Mouse (Mus musculus): ENCODE data around the gene Rims3.
A peak's percentile ranks its signal among the peaks of the same experiment; 100 is the strongest.

Rims3 gene

DNA sequence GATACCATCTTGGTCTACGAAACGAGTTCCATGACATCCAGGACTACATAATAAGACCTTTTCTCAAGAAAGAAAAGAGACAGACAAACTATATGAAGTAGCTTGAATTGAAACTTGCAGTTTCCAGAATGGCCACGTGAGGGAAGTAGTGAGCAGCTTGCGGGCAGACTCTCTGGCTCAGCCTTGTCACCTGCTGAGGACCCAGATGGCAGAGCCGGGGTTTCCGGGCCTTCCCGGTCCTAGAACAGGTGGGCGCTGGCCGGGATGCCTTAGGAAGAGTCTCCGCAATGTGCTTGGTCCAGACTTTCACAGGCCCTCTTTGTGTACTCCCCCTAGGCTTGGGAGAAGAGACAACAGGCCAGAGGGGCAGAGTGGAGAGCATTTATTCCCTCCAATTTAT is 3.7 kb upstream of the Rims3 start:
- DNase-seq, result peak; percentile 25 to 27

DNA sequence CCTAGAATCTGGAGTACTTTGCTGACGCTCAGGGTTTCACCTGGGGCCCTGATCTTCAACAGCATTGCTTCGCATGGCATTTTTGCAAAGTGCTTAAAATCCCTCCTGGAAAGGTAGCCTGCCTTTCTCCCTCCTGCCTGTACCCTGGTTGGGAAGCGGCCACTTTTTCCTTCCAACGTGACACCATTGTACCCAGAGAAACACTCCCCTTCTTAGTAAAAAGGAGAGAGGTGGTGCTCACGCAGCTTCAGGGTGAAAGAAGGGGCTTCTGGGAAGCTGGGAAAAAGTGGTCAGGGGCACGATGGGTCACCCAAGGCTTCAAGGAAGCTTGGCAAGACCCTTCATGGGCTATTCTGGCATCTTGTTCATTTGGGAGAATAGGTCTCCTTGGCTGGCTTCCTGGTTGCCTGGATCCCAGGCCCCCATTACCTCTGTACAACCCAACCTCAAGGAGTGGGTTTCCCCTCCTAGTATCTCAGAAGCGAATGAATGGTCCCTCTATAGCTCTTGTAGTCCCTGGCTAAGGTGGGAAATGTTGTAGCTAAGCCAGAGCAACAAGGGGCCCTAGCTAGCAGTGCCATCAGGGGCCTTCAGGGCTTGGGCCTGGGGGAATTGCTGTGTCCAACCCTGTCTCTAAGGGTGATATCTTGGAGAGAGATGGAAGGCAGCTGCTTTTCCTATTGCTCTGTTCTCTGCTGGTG is 894 bp downstream of the Rims3 start:
- no peak for DNase-seq

DNA sequence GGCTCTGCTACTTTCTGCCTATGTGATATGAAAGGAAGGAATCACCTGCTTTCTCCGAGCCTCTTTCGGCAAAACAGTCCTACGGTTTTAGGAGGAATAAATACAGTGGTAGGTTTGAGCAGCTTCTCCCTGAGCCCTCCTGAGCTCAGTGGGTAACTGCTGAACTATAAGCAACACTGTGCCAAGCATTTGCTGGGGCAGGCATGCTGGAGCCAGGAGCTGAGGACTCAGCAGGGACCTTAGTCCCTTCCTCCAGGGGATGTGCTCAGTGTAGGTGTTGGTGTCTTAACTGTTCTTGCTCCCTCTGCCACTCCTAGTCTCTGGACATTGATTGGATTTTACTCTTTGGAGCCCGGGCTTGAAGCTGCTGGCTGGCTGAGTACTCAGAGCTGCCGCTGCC is 1.8 kb downstream of the Rims3 start:
- no peak for DNase-seq

DNA sequence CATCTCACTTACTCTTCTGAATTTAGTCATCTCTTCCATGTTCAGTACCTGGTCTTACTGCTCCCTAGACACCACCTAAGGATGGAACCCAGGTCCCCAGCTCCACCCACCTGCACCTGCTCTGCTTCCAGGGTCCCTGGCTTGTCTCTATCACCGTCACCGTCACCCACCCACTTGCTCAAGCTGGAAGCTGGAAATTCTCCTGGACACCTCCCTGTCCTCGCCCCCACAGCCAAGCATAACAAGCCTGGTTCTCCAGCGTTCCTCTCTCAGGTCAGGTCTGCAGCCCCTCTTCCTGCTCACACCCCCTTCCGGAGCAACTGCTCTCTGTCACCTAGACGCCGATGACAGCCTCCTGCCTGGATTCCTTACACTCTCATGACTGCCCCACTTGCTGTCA is 5.2 kb downstream of the Rims3 start:
- no peak for DNase-seq

DNA sequence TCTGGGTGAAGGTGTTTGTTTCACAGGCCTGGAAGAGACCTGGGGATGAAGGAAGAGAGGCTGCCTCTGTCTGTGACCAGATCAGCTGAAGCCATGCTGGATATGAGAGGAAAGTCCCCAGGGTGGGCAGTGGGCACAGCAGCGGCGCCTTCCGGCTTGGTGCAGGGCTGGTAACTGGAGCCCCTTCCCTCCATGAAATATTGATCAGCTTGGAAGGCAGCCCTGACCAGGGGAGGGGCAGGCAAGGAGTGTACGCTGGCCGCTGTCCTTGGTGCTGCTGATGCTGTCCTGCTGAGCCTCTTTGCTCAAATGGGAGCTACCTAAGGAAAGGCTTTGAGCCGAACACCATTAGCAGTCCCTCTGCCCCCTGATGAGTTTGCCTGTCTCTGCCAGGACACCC is 11.6 kb downstream of the Rims3 start:
- DNase-seq, result no peak

DNA sequence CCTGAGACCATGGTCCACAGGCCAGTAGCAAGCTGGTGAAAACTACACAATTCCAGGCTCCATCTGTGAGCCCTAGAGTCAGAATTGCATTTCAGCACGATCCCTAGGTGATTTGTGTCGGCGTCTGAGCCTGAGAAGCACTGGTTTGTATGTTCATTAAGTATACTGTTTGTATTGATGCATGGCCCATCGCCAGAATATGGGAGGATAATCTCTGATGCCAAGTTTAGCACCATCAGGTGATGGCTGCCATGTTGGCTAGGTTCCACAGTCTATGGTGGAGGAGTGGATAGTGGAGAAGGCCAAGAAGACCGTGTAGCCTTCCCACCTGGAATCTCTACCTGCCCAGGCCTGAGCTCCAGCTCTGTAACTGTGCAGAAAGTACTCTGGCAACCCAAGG is 13.6 kb downstream of the Rims3 start:
- no peak for DNase-seq

DNA sequence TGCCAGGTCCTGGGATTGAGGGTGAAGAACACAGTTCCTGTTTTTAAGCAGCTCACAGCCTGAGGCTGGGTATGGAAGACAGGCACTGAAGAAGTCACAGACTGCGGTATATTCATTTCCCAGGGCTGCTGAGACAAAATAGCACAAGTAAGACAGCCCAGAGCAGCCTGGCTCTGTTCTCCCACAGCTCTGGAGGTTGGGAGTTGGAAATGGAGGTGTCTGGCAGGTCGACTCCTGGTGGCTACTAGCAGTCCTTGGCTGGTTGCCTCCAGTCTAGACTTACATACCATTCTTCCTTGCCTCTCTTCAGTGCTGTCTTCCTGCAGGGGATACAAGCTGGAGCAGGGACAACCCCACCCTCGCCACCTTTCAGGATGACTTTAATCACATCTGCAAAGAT is 14.4 kb downstream of the Rims3 start:
- DNase-seq, result no peak

DNA sequence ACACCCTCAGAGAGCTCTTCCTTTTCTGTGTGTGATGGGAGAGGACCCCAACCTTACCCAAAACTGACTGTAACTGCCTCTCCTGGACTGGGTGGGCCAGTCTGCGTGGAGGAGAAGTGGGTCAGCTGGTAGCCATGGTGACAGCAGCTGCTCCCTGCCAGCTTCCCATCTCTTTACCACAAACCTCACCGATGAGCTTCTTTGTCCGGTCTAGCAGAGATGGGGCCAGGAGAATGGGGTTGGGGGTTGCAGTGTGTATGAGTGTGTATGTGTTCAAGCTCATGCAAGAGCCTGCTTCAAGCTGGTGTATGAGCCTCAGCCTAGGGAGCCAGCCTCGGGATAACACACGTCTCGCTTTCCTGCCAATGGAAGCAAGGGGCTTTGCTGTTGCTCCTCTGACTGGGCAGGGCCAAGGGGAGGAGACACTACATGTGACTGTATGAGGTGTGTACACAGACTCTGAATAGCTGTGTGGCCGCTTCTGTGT is 15.7 kb downstream of the Rims3 start:
- DNase-seq, result no peak

DNA sequence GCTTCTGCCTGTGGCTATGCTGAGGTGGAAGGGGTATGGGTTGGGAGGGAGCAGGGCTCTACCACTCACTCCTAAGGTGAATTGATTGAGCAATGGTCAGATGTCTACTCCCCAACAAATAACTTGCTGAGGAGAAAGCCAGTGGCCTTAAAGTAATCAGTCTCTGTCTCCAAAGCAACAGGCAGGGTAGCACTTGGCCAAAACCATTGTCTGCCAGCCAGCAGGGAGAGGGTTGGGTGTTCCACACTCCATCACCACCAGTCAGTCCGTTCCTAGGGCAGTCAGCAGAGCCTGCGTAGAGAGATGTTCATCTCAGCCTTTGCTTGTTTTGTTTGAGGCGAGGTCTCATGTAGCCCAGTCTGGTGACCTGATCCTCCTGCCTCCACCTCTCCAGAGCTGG is 21.3 kb downstream of the Rims3 start:
- DNase-seq, result no peak

DNA sequence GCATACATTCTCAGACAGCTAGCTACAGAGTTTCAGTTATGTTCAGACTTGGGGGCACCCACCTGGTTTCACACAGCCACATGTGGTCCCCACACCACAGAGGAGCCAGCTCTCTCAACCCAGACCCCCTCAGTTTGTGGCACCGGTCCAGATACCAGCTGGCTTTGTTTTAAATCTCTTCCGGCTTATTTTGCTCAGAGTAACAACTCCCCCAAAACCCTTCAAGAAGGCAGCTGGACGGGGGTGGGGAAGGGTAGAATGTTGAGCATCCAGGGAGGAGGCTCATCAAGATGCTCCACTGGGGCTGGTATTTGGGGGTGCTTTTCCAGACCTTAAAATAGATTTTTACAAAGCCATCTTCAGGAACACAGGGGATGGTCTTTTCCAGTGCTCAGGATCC is 24.1 kb downstream of the Rims3 start:
- DNase-seq, result no peak

DNA sequence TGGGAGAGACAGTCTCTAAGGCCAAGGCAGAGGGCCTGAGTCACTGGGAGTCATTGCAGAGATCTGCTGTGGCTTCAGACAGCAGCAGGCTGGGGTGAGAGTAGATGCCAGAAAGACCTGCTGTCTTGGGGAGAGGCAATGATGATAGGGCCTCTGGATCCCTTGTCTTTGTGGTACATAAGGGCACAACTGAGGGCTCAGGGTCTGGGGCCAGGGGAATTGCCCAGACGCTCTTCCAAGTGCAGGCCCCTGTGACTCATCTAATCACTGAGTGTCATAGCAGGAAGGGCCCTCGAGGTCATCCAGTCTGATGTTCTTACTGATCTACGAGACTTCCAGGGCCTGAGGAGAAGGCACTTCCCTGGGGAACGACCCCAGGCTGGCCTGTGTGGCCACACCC is 24.8 kb downstream of the Rims3 start:
- DNase-seq, result no peak

DNA sequence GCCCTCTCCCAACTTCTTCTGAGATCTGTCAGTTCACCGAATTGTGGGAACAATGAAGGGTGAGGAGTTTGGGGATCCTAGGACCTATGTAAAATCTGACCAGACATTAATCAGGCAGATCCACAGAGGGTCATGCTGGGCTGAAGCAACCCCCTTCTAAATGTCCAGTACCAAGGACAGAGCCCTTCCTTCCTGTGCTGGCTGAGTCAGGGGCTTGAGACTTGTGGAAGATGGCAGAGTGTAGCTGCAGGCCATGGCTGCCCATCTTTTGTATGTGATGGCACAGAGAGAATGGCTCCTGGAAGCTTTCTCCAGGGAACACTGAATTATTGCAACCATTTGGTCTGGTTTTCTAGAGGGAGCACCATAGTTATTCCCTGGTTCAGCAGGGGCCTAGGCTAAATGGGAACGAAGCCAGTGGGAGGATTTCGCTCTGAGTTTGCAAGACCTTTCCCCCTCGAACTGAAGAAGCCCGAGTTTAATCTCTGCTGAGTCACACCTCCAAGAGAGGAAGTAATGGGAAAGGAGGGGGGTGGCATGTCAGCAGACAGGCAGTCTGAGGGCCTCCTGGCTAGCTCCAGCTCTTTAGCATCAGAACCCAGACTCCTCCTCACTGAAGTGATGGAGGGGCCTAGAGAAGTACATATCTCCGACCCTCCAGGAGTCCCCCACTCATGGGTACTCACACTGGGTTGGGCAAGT is 26.3 kb downstream of the Rims3 start:
- DNase-seq, result no peak

DNA sequence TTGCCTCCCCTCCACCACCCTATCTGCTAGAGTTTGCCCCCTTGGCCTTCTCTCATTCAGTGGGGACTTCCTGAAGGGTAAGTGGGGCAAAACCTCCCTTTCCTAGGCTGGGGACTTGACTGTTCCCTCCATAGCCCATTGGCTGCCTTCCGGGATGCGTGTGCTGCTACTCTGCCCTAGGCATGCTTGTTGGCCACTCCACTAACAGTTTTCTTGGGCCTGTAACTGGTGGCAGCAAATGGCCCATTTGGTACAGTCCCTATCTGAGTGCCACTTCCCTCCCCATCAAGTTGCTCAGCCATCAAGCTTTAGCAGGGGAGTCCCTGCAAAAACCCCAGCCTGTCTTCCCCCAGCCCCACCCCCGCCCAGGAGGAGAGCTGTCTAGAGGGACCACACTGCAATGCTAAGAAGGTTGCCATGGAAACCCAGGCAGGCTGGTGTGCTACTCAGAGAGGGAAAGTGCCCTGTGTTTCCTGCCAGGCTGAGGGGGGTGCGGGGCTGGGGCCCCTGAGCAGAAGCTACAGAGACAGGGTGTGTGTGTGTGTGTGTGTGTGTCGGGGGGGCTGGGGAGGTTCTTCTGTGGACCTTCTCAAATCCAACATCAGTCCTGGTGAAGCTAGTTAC is 27.5 kb downstream of the Rims3 start:
- DNase-seq, result peak; percentile 18 to 50

DNA sequence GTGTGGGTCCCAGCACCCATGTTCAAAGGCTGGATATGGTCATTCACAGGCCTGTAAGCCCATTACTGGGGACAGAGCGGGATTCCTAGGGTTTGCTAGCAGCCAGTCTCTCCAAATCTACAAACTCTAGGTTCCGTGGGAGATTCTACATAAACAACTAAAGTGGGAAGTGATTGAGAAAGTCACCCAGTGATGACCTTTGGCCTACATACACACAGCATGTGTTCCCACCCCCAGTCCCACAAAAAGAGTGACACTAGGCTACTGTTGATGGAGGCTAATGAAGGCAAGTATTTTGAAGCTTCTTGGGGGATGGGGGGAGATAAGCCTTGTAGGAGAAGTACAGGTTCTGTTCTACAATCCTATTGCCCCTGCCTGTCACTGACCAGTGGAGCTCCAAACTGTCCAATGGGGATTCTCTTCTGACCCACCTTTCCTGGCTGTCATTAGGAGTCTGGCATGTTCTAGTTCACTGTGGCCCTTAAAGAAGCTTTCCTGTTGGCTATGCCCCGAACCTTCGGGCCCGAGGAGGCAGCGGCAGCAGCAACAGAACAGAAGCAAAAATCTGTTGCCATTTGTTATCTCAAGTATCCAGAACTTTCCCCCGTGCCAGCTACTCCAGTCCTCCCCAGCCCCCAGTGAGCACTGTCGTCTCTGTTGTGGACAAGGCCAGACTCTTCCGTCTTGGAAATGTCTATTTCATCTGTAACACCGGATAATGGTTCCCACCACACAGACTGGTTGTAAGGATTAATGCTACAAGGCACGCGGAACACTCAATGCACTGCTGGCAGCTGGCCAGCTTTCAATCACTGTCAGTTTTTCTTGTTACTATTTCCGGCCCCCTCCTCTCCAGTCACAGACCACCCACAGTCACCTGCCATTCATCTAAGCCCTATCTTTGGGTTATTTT is 30.8 kb downstream of the Rims3 start:
- DNase-seq, result no peak

DNA sequence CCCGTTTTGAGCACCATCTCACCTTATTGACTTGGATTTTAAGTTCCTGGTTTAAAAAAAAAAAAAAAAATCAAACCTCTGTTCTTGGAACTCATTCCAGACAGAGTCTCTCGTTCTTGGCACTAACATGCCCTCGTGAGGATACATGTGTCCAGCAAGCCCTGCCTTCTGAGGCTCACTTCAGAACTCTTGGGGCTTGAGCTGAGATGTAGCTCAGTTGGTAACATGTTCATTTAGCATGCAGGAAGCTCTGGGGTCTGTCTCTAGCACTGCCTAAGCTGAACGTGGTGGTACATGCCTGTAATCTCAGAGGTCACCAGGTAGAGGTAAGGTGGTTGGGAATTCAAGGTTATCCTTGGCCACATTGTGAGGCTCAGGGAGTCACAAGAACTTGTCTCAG is 31.5 kb downstream of the Rims3 start:
- no peak for DNase-seq

DNA sequence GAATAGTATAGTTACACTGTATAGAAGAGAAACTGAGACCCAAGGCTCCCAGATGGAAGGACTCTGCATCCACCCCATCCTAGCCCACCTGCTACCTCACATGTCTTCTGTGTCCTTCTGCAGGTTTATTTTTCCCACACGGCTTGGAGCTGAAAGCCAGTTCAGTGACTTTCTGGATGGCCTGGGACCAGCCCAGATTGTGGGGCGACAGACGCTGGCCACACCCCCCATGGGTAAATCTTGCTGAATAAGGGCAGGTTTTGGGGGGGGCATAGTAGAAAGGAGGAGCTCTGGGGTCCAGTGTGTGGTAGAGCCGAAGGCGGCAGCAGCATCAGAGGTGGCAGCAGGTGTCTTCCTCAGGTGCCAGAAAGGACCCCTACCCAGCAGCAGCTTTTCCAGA is 32.2 kb downstream of the Rims3 start:
- no peak for DNase-seq

DNA sequence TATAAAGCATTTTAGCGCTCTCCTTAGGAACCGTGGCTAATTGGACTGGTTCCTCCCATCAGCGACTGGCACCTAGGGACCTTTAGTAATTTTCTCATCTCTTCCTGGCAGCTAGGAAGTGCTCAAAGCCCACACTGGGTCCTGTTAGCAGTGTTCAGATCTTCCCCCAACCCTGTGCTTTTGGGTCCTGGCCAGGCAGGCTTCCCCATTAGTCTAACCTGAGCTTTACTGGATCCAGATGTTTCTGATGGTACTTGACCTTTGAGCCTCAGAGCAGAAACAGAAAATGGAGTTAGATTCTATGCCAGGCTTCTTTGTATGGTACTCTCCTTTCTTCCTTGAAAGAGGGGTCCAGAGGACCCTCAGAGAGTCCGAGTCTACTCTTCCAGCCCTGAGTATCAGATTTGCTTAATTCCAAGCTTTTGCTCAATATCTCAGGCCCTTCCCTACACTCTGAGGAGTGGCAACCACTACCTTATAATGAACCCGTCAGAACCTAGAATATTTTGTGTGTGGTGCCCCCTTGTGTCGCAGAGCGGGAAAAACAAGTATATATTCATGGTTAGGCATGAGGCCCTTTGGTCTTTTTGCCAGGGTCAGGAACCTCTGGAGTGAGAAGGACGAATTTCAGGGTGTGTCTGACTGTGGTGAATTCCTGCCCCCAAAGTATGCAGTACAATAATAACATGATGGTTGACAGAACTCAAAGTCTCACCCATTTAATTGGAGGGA is 32.9 kb downstream of the Rims3 start:
- DNase-seq, result peak; percentile 12 to 13

DNA sequence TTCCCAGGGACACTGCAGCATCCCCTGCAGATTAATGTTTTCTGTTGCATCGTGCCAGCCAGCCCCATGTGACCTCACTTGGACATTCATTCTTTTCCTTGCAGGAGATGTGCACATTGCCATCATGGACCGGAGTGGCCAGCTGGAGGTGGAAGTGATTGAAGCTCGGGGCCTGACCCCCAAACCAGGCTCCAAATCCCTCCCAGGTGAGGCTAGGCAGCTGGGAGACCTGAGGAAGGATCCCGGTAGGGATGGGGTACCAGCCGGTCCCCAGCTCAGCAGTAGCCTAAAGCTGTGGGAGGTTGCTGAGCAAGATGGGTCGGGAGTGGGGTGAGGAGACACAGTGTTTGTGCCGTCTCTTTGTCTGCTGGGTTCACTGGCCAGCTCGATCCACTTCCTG is 34.3 kb downstream of the Rims3 start:
- no peak for DNase-seq

DNA sequence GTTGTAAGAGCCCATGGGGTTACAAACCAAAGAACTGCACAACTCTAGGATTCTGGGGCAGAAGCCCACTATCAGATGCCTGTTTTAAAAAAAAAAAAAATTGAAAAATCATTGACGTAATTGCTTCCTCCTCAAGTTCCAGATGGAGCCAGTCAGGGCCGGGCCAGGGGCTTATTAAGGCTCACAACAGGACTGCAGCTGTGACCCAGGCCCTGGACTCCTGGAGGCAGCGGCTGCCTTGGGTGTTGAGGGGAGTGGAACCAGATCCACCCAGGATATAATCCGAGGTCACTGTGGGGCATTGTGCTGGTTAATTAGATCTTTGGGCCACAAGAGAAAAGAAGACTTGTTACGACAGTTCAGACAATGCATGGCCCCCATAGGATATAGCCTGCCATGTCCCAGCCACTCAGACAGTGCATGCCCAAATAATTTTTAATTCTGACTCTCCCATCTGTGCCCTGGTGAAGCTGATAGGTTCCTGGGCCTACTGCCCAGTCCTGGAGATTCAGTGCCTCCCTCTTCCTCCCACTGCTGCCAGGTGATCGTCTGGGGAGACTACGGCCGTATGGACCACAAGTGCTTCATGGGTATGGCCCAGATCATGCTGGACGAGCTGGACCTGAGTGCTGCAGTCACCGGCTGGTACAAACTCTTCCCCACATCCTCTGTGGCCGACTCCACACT is 36.3 kb downstream of the Rims3 start:
- DNase-seq, result no peak

DNA sequence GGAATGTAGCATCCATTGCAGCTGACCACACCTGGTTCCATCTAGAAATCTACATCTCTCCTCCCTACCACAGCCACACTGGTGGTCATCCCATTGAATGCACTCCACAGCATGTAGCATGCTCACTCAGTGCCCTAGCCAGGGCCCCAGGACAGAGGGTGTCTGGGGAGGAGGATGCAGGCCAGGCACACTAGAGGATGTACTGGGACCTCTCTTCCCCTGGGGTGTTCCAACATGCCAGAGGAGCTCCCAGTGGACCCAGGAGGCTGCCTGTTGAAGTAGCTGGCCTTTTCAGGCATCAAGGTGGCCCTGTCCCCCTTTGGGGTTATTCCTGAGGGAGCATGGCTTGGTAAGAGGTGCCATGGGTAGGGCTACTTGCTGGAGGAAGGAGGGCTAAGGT is 37.3 kb downstream of the Rims3 start:
- no peak for DNase-seq

DNA sequence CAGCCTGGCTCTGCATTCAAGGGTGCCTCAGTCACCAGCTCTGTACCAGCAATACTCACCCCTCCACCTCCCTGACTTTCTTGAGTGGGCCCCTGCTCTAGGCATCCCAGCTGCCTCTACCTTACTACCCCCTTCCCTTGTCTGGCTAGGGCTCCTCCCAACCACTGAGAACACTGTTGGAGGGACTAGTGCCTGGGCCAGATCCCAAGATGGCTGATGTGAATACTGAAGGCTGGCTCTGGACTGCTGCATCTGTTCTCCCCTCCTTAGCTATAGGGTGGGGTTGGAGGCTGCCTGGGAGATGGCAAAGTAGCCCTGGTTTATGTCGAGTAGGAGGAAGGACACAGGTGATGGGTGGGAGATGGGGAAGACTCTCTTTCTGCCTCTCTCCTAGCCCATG is 37.9 kb downstream of the Rims3 start:
- no peak for DNase-seq
